Mouse (Mus musculus): ENCODE measurements at regions not wholly inside any gene's neighbourhood (a gene's known extent, or its start where the extent isn't known, plus 50 kb on each side); places are given as distances from the start of the nearest gene placed in this dataset.

- no peak for TF ChIP-seq CTCF (IDR thresholded peaks at IDR 0.05 in 2 of 3, conservative IDR thresholded peaks at IDR 0.05 in 1 of 3; ENCODE audit: control insufficient read depth in 1 of 3, insufficient read depth in 1 of 3, low read depth in 2 of 3, low read length in 3 of 3, poor library complexity in 1 of 3, severe bottlenecking in 1 of 3)
- TF ChIP-seq E2F4 (IDR thresholded peaks at IDR 0.05; ENCODE audit: borderline replicate concordance, low read depth, low read length), result no peak
- TF ChIP-seq MEF2A (IDR thresholded peaks at IDR 0.05; ENCODE audit: extremely low read depth, insufficient replicate concordance, low read depth, low read length, poor library complexity, severe bottlenecking), result no peak
- TF ChIP-seq MXI1 (IDR thresholded peaks at IDR 0.05; ENCODE audit: low read depth, low read length), result no peak
- TF ChIP-seq UBTF (IDR thresholded peaks at IDR 0.05; ENCODE audit: borderline replicate concordance, insufficient read depth, low read depth, low read length), result no peak
- no peak for TF ChIP-seq NRF1 (IDR thresholded peaks at IDR 0.05; ENCODE audit: insufficient read depth, low read depth, low read length, poor library complexity, severe bottlenecking)
- TF ChIP-seq POLR2A (IDR thresholded peaks at IDR 0.05; ENCODE audit: control insufficient read depth in 1 of 2, insufficient read depth in 1 of 2, low read depth in 1 of 2, low read length in 2 of 2, poor library complexity in 1 of 2), result no peak
- TF ChIP-seq ZMIZ1 (IDR thresholded peaks at IDR 0.05; ENCODE audit: low read depth, low read length), result no peak
Observed at GRCm38 (mm10) chr5:75432885-75433284, 141.8 kb upstream of the Kit start.

All from MEL (cell line).